Mouse (Mus musculus): Measurements from ENCODE around the gene Erc2.

GRCm38 (mm10) chr14:28359983-28360382 is 737.8 kb downstream of the Erc2 start:
- TF ChIP-seq CTCF (IDR thresholded peaks at IDR 0.05; ENCODE audit: low read depth) (no peak), EP300 (IDR thresholded peaks at IDR 0.05; ENCODE audit: low read depth) (no peak)

All from liver, postnatal 0 days (tissue).